Mouse (Mus musculus) limb, embryonic 11.5 days (tissue): ENCODE results near the gene BC052040. TPM values are rescaled to one million over a fixed set of nuclear protein-coding genes. Genes with fewer than 3 reads are reported as not detected.

ENCODE experiments used
- ATAC-seq: fragments of 200-750 bp; cut with Nextera tagmentation; 2 replicates; pipeline ENCODE4 v1.8.0; 2017; ENCODE audit warnings: low read depth; ENCODE audit not compliant: insufficient number of reproducible peaks, low FRiP score, low TSS enrichment
- DNase-seq: peaks from one replicate; pipeline ENCODE4 v3.0.0-alpha.2; 2015; ENCODE audit warnings: low spot score
- H3K27ac ChIP-seq: fragments of 300-500 bp; sonication (generic); replicated peaks from 2 replicates; pipeline ENCODE4 v1.5.1; 2014; ENCODE audit warnings: low read depth, mild to moderate bottlenecking, low read length
- H3K27me3 ChIP-seq: fragments of 300-500 bp; sonication (generic); 2 replicates; pipeline ENCODE4 v1.6.1; 2014; ENCODE audit warnings: mild to moderate bottlenecking, low read length, mixed read lengths; ENCODE audit not compliant: control insufficient read depth, insufficient read depth
- H3K36me3 ChIP-seq: fragments of 300-500 bp; sonication (generic); 2 replicates; pipeline ENCODE4 v1.6.1; 2014; ENCODE audit warnings: mild to moderate bottlenecking, low read length, moderate library complexity, mixed read lengths; ENCODE audit not compliant: control insufficient read depth, insufficient read depth
- H3K4me1 ChIP-seq: fragments of 300-500 bp; sonication (generic); 2 replicates; pipeline ENCODE4 v1.6.1; 2014; ENCODE audit warnings: low read length, mixed read lengths; ENCODE audit not compliant: control insufficient read depth, insufficient read depth
- H3K4me2 ChIP-seq: fragments of 300-500 bp; sonication (generic); 2 replicates; pipeline ENCODE4 v1.6.1; 2014; ENCODE audit warnings: low read depth, mild to moderate bottlenecking, moderate library complexity; ENCODE audit not compliant: severe bottlenecking
- H3K4me3 ChIP-seq: fragments of 300-500 bp; sonication (generic); 2 replicates; pipeline ENCODE4 v1.5.1; 2014; ENCODE audit warnings: low read depth, low read length
- H3K9ac ChIP-seq: fragments of 300-500 bp; sonication (generic); 2 replicates; pipeline ENCODE4 v1.6.1; 2014; ENCODE audit warnings: mild to moderate bottlenecking, low read length
- H3K9me3 ChIP-seq: fragments of 300-500 bp; sonication (generic); 2 replicates; pipeline ENCODE4 v1.6.1; 2016; ENCODE audit warnings: low read length; ENCODE audit not compliant: control insufficient read depth
- WGBS: fragments of 180-500 bp; shearing (Covaris S2); extraction: QIAGEN DNeasy Blood & Tissue Kit; methylation state at CpG from one replicate; pipeline ENCODE4 v1.1.7; 2014; 5-methylcytosine and 5-hydroxymethylcytosine counted together
- polyA plus RNA-seq: library from polyadenylated mRNA; unstranded; fragments of >200 nt; fragmentation: Nextera tagmentation; extraction: Ambion mirVana; gene quantifications from 2 replicates; pipeline ENCODE4 v1.2.1, GENCODE M21; 2014

The BC052040 gene
- polyA plus RNA-seq, 1 experiment from 2014 or later = 13.6 TPM

DNA sequence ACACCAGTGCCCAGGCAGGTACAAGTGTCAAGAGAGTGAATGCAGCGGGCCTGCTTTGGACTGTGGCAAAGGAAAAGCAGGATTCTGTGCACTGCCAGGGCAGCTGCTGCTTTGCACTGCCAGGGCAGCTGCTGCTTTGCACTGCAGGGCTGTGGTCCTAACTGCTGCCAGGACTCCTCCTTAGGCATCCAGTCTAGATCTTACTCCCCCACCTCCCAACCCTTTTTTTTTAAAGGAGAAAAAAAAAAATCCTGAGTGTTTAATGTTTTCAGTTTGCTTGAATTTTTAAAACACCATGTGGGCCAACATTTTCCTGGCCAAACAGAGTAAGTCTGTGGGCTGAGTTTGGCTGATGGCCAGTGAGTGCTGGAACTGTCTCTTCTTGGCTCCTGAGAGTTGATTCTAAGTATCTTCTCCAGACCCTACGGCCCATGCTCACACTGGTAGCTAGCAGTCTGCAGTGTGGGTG is 11.2 kb downstream of the BC052040 start:
- Histone ChIP-seq H3K4me1 (no peaks in the 10 kb centered on the region), H3K36me3 (no peaks in the 10 kb centered on the region), H3K9ac (no peak overlapping the region), H3K9me3 (no peaks in the 10 kb centered on the region), H3K4me2 (no peak overlapping the region), H3K27me3 (no peaks in the 10 kb centered on the region), H3K27ac (no peak overlapping the region), H3K4me3 (no peak overlapping the region)
- 76% methylated on average over 2 of the region's 2 CpGs for WGBS
- ATAC-seq (no peak), DNase-seq (no peak)

DNA sequence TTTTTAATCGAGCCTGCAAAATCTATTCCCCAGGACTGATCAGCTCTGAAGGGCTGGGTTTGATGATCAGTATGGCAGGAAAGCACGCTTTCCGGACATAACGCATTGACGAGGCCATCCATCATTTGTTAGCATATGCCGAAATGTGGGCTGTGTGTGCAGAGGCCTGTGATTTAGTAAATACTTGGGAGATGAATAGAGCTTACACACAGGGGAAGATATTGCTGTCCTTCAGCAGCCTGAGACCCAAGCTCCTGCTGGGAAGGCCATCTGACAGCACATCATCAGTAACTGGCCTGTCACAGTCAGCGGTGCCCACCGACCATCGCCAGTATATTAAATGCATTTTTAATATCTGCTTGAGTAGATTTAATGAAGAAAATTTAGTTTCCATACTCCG is 15.5 kb downstream of the BC052040 start:
- DNase-seq = no peak
- H3K4me1 ChIP-seq = 0 out of 2 replicates have a peak, but pooled peaks cover 3% of the 10 kb centered on the region
- WGBS = 58% methylated on average over 10 of the region's 10 CpGs

DNA sequence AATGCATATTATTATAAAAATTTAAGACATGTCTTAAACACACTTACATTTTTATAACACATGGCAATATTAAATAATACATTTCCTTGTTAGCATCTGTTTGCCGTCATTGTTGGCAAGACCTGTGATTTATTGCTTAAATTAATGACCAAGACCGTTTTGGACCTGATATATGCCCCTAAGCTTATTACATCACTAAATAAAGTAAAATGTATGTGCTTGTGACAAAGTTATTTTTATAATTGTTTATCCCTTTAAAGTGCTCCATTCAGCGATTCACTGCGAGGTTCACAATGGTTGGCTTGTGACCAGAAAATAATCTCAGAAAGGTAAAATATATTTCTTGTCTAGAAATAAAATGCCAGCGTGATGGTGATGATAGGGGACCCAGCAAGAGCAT is 16.8 kb downstream of the BC052040 start:
- Histone ChIP-seq H3K27me3 (no peaks in the 10 kb centered on the region), H3K9ac (no peak overlapping the region), H3K27ac (no peak overlapping the region), H3K9me3 (no peaks in the 10 kb centered on the region), H3K4me3 (no peak overlapping the region), H3K4me2 (no peak overlapping the region), H3K4me1 (0 out of 2 replicates have a peak, but pooled peaks cover 3% of the 10 kb centered on the region), H3K36me3 (no peaks in the 10 kb centered on the region)
- WGBS = 45% methylated on average over 5 of the region's 5 CpGs
- ATAC-seq = no peak; the same call in 1 of the 2 replicates
- no peak for DNase-seq

More for the DNA sequence above, 15.5 kb downstream of the BC052040 start:
- Histone ChIP-seq H3K4me2 (no peak overlapping the region), H3K9ac (no peak overlapping the region), H3K36me3 (no peaks in the 10 kb centered on the region), H3K9me3 (no peaks in the 10 kb centered on the region), H3K4me3 (no peak overlapping the region), H3K27ac (no peak overlapping the region), H3K27me3 (no peaks in the 10 kb centered on the region)
- ATAC-seq = no peak

DNA sequence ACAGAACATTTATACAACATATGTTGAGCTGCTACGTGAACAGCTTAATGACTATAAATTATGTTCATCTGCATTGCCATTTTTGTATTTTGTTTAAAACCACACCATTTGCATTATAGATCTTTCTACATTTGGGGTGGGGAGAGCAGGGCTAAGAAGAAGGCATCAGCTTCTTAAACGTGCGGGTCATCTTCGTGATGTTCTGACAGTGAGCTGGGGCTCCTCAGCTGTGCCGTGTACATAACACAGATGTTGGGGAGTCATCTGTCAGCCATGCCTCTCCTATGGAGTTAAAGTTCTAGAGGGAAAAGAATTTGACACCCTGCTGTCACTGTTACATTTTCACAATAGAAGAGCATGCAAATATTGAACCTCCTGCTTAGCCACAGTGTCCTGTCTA is 19.2 kb downstream of the BC052040 start:
- Histone ChIP-seq H3K27me3 (no peaks in the 10 kb centered on the region), H3K36me3 (no peaks in the 10 kb centered on the region), H3K9ac (no peak overlapping the region), H3K4me3 (no peak overlapping the region), H3K9me3 (no peaks in the 10 kb centered on the region), H3K4me2 (no peak overlapping the region), H3K27ac (no peak overlapping the region), H3K4me1 (0 out of 2 replicates have a peak, but pooled peaks cover 5% of the 10 kb centered on the region)
- WGBS = 67% methylated on average over 5 of the region's 5 CpGs
- ATAC-seq (no peak), DNase-seq (no peak)

DNA sequence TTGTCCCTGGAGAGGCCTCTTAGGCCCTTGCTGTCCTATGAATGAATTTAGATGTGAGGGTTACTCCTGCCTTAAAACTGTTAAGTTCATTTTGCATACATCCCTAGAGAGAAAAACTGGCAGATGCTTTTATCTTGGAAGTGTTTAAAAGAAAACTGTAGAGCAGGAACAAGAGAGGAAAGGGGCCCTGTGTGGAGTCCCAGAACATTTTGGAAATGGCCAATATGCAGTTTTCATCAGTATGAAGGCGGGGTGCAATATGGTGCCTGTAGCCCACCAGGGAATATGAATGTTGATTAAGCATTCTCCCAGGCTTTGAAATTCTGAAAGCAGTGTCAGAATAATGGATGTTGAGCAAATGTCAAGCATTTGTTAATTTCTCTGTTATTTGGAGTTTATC is 19.8 kb downstream of the BC052040 start:
- 85% methylated on average over 1 of the region's 1 CpGs for WGBS
- H3K4me3 ChIP-seq = no peak overlapping the region
- no peak overlapping the region for H3K4me2 ChIP-seq
- H3K36me3 ChIP-seq = no peaks in the 10 kb centered on the region
- H3K9me3 ChIP-seq = no peaks in the 10 kb centered on the region
- 0 out of 2 replicates have a peak, but pooled peaks cover 5% of the 10 kb centered on the region for H3K4me1 ChIP-seq
- ATAC-seq = no peak
- DNase-seq = no peak
- H3K27me3 ChIP-seq = no peaks in the 10 kb centered on the region
- H3K9ac ChIP-seq = no peak overlapping the region
- H3K27ac ChIP-seq = no peak overlapping the region

DNA sequence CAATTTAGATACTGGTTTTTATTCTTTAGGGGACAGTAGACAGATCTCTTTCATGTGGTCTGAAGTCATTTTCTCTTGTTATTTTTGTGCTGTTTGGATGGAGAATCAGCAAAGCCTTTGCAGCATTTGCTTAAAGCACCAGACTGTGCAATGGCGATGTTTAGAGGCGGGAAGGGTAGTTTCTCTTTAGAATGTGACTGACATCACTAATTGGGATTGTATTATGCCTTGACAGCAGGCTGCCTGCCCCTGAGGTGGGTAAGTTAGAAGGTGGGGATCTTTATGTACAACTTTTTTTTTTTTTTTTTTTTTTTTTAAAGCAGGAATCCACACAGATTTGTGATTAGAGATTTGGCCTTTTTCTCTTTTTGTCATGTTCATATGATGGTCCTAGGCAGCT is 20.6 kb downstream of the BC052040 start:
- Histone ChIP-seq H3K9me3 (no peaks in the 10 kb centered on the region), H3K27ac (no peak overlapping the region), H3K9ac (no peak overlapping the region), H3K4me3 (no peak overlapping the region), H3K36me3 (no peaks in the 10 kb centered on the region), H3K4me1 (0 out of 2 replicates have a peak, but pooled peaks cover 5% of the 10 kb centered on the region), H3K4me2 (no peak overlapping the region), H3K27me3 (no peaks in the 10 kb centered on the region)
- ATAC-seq = no peak
- WGBS = 83% methylated on average over 2 of the region's 2 CpGs
- no peak for DNase-seq

DNA sequence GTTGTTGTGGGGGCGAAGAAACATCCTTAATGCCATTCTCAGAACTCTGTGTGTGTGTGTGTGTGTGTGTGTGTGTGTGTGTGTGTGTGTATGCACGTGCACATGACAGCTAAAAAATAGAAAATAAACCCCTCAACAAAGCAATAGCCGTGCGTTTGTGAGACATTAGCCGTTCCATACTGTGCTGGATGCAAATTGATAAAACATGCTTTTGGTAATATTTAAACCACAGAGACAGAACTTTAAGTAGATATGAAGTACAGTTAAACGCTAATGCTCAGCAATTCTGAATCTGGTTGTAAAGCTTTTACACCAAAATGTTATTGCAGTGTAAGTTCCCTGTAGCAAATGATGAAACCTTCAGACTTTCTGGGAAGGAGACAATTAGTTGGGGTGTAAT is 22.6 kb downstream of the BC052040 start:
- Histone ChIP-seq H3K9ac (no peak overlapping the region), H3K4me1 (0 out of 2 replicates have a peak, but pooled peaks cover 2% of the 10 kb centered on the region), H3K4me3 (no peak overlapping the region), H3K36me3 (no peaks in the 10 kb centered on the region), H3K9me3 (no peaks in the 10 kb centered on the region), H3K27me3 (no peaks in the 10 kb centered on the region), H3K27ac (no peak overlapping the region), H3K4me2 (no peak overlapping the region)
- DNase-seq (no peak), ATAC-seq (no peak)
- WGBS = 87% methylated on average over 6 of the region's 6 CpGs

DNA sequence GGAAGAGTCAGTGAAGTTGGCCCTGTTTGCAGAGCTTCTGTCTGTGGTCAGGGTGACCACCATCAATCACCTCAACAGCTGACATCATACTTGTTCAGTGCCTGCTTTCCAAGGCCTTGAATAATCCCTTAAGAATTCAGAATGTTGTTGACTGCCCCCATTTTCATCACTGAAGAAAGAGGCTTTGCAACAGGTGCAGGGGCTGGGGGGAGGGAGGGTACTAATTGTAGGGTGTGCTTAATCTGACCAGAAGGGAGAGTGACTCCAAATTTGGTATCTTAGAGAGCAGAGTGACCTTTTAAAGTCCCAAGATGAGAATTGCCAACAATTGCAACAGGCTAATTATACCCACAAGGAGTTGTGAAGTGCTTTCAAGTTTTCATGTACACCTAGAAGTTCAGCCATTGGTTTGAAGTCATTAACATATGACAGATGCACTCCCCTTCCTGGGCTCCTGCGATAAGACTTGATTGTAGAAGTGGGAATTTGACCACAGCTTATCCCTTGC is 24.4 kb downstream of the BC052040 start:
- no peaks in the 10 kb centered on the region for H3K9me3 ChIP-seq
- DNase-seq (no peak), ATAC-seq (no peak)
- H3K4me3 ChIP-seq = no peak overlapping the region
- H3K27me3 ChIP-seq = no peaks in the 10 kb centered on the region
- no peak overlapping the region for H3K27ac ChIP-seq
- 0 out of 2 replicates have a peak, but pooled peaks cover 2% of the 10 kb centered on the region for H3K4me1 ChIP-seq
- no peak overlapping the region for H3K9ac ChIP-seq
- no peaks in the 10 kb centered on the region for H3K36me3 ChIP-seq
- 43% methylated on average over 1 of the region's 1 CpGs for WGBS
- no peak overlapping the region for H3K4me2 ChIP-seq

DNA sequence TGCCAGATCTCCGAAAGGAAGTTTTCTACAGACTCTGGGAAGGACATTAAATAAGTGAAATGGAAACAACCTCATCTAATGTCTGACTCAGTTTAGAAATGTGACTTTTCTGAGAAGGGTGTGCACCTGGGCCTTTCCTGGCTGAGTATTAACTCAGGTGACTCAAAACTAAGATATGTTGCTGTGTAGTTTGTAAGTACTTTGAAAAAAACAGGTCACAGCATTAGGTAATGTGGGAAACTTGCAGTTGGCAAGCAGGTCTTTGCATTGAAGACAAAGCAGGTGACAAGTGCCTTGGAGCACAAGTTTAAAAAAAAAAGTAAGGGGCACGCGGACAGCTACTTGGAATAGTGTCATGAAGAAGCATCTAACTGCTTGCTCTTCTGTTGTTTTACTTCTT is 27.5 kb downstream of the BC052040 start:
- H3K4me1 ChIP-seq = 0 out of 2 replicates have a peak, but pooled peaks cover 2% of the 10 kb centered on the region
- no peaks in the 10 kb centered on the region for H3K27me3 ChIP-seq
- DNase-seq (no peak), ATAC-seq (no peak)
- H3K9me3 ChIP-seq = no peaks in the 10 kb centered on the region
- H3K9ac ChIP-seq = no peak overlapping the region
- no peak overlapping the region for H3K4me2 ChIP-seq
- H3K36me3 ChIP-seq = no peaks in the 10 kb centered on the region
- no peak overlapping the region for H3K4me3 ChIP-seq
- WGBS = 92% methylated on average over 3 of the region's 3 CpGs
- no peak overlapping the region for H3K27ac ChIP-seq
